9 mouse cellular contexts compared by ENCODE assay signal in genomic region chr2:120102881-120103280, GRCm38 (mm10). TPM values are rescaled to one million over a fixed set of nuclear protein-coding genes. Genes with fewer than 3 reads are reported as not detected.
DNase-seq lines count a peak whose midpoint lies in the region; ATAC-seq and TF ChIP-seq lines count a peak whose summit lies in the region.
"Had no signal": no experiment of that assay in that cellular context is flagged by ENCODE, and none has a peak within 500 bp of the region (broad histone marks: within the 10 kb centered on the region; RNA-seq: fewer than 3 reads in every experiment).

No protein-coding gene starts in this region.

- H3K36me3 ChIP-seq in spleen, adult 2 months (ENCODE audit: control insufficient read depth, insufficient read depth, low read length), result peaks cover 6% of the 10 kb centered on the region; the same call in 1 of the 2 replicates
- H3K36me3 ChIP-seq in heart, embryonic 15.5 days, result peaks cover 11% of the 10 kb centered on the region; the same call in 1 of the 2 replicates
- H3K36me3 ChIP-seq in midbrain, embryonic 16.5 days (ENCODE audit: control insufficient read depth, insufficient read depth, low read length), result no peaks in the 10 kb centered on the region
- no peaks in the 10 kb centered on the region for H3K36me3 ChIP-seq in forebrain, embryonic 13.5 days (ENCODE audit: poor library complexity, severe bottlenecking)
- H3K36me3 ChIP-seq: midbrain, embryonic 12.5 days had no signal

- 0 out of 2 replicates have a peak overlapping the region, but pooled peaks have one; percentile 10 for H3K27ac ChIP-seq in spleen, adult 2 months (ENCODE audit: insufficient read depth, low read length)
- H3K27ac ChIP-seq in heart, embryonic 15.5 days, result peak overlapping the region; percentile 96
- no peak overlapping the region for H3K27ac ChIP-seq in midbrain, embryonic 16.5 days (ENCODE audit: low read length)
- no peak overlapping the region for H3K27ac ChIP-seq in forebrain, embryonic 13.5 days
- H3K27ac ChIP-seq: midbrain, embryonic 12.5 days had no signal

- no peaks in the 10 kb centered on the region for H3K27me3 ChIP-seq in spleen, adult 2 months (ENCODE audit: control insufficient read depth, insufficient read depth, low read length)
- no peaks in the 10 kb centered on the region for H3K27me3 ChIP-seq in heart, embryonic 15.5 days
- H3K27me3 ChIP-seq in midbrain, embryonic 16.5 days (ENCODE audit: control insufficient read depth, insufficient read depth, low read depth, low read length), result no peaks in the 10 kb centered on the region
- H3K27me3 ChIP-seq in forebrain, embryonic 13.5 days, result no peaks in the 10 kb centered on the region
- H3K27me3 ChIP-seq: midbrain, embryonic 12.5 days had no signal

- no peak overlapping the region for H3K9ac ChIP-seq in heart, embryonic 15.5 days
- H3K9ac ChIP-seq in midbrain, embryonic 16.5 days (ENCODE audit: low read depth, low read length), result no peak overlapping the region
- H3K9ac ChIP-seq in forebrain, embryonic 13.5 days, result no peak overlapping the region
- H3K9ac ChIP-seq: midbrain, embryonic 12.5 days had no signal

- no peak overlapping the region for H3K4me2 ChIP-seq in heart, embryonic 15.5 days
- H3K4me2 ChIP-seq in midbrain, embryonic 16.5 days (ENCODE audit: low read length), result no peak overlapping the region
- H3K4me2 ChIP-seq in forebrain, embryonic 13.5 days, result no peak overlapping the region
- H3K4me2 ChIP-seq: midbrain, embryonic 12.5 days had no signal

- DNase-seq in spleen, adult 2 months (ENCODE audit: low read depth in 1 of 2, low spot score in 2 of 2), result no peak
- no peak for DNase-seq in spleen, adult 12 weeks (ENCODE audit: low spot score)
- DNase-seq in kidney, postnatal 36 days, result peak; percentile 69 to 79
- DNase-seq in left cerebral cortex, adult 11 months (ENCODE audit: low spot score), result no peak

- no peak for TF ChIP-seq POLR2A in spleen, adult 2 months (IDR thresholded peaks at IDR 0.05; ENCODE audit: low read depth, low read length)

- ATAC-seq in heart, embryonic 15.5 days (replicated peaks; ENCODE audit: insufficient number of reproducible peaks, insufficient read depth, low FRiP score, low read depth), result no peak
- ATAC-seq in megakaryocyte, adult 5-6 weeks (ENCODE audit: poor library complexity, severe bottlenecking), result no peak
- no peak for ATAC-seq in midbrain, embryonic 16.5 days
- no peak for ATAC-seq in forebrain, embryonic 13.5 days

- peaks cover 23% of the 10 kb centered on the region; the same call in 1 of the 2 replicates for H3K4me1 ChIP-seq in spleen, adult 2 months (ENCODE audit: control insufficient read depth, insufficient read depth, insufficient read length)
- H3K4me1 ChIP-seq in heart, embryonic 15.5 days (replicated peaks), result peaks cover 67% of the 10 kb centered on the region
- no peaks in the 10 kb centered on the region for H3K4me1 ChIP-seq in midbrain, embryonic 16.5 days (ENCODE audit: control insufficient read depth, insufficient read depth, low read length)
- no peaks in the 10 kb centered on the region for H3K4me1 ChIP-seq in forebrain, embryonic 13.5 days
- H3K4me1 ChIP-seq: midbrain, embryonic 12.5 days had no signal

- no peaks in the 10 kb centered on the region for H3K9me3 ChIP-seq in heart, embryonic 15.5 days (replicated peaks)
- H3K9me3 ChIP-seq in midbrain, embryonic 16.5 days (replicated peaks; ENCODE audit: control insufficient read depth, low read length, poor library complexity, severe bottlenecking), result no peaks in the 10 kb centered on the region
- no peaks in the 10 kb centered on the region for H3K9me3 ChIP-seq in forebrain, embryonic 13.5 days (replicated peaks)
- H3K9me3 ChIP-seq: midbrain, embryonic 12.5 days had no signal

- no peak for TF ChIP-seq CTCF in spleen, adult 2 months (IDR thresholded peaks at IDR 0.05; ENCODE audit: extremely low read depth, insufficient read depth, insufficient read length, insufficient replicate concordance)

- 47% methylated on average over 6 of the region's 6 CpGs for WGBS in spleen, adult 2 months
- WGBS in heart, embryonic 15.5 days, result 20% methylated on average over 6 of the region's 6 CpGs
- 71% methylated on average over 6 of the region's 6 CpGs for WGBS in midbrain, embryonic 16.5 days
- WGBS in forebrain, embryonic 13.5 days, result 77% methylated on average over 6 of the region's 6 CpGs

- no peak overlapping the region for H3K4me3 ChIP-seq in spleen, adult 2 months (ENCODE audit: extremely low read depth, insufficient read depth, insufficient read length)
- H3K4me3 ChIP-seq in heart, embryonic 15.5 days, result no peak overlapping the region
- H3K4me3 ChIP-seq in midbrain, embryonic 16.5 days (ENCODE audit: low read depth, low read length), result no peak overlapping the region
- no peak overlapping the region for H3K4me3 ChIP-seq in forebrain, embryonic 13.5 days
- H3K4me3 ChIP-seq: midbrain, embryonic 12.5 days had no signal

RNA-seq across cellular contexts. Expression of gene Ehd4, which starts 51.5 kb away (rescaled TPM):
- polyA plus RNA-seq in spleen, adult 2 months (2012; rRNA removed), result 32.0 and 35.4 TPM in 2 replicates
- 164 and 188 TPM in 2 replicates for polyA plus RNA-seq in heart, embryonic 15.5 days (2015; fragmentation: Nextera tagmentation; extraction: Ambion mirVana)
- 50.9 and 56.7 TPM in 2 replicates for total RNA-seq in megakaryocyte, adult 5-6 weeks (2015)
- total RNA-seq in megakaryocyte, adult 5-6 weeks (2017), result 77.5 and 92.9 TPM in 2 replicates
- 11.5 and 12.0 TPM in 2 replicates for polyA plus RNA-seq in midbrain, embryonic 16.5 days (2015; fragmentation: Nextera tagmentation; extraction: Ambion mirVana)
- polyA plus RNA-seq in forebrain, embryonic 13.5 days (2015; fragmentation: Nextera tagmentation; extraction: Ambion mirVana), result 9.8 and 11.3 TPM in 2 replicates

Comparison
In these comparisons a context has a peak if more than half of its experiments do, and no peak if none do; other contexts are left out.
1. DNase-seq: peak in kidney, postnatal 36 days (2 of 2); none in spleen, adult 2 months (0 of 2), spleen, adult 12 weeks (single experiment) and left cerebral cortex, adult 11 months (single experiment).
2. H3K27ac ChIP-seq: peak in spleen, adult 2 months (single experiment) and heart, embryonic 15.5 days (single experiment); none in midbrain, embryonic 16.5 days (single experiment) and forebrain, embryonic 13.5 days (single experiment).